Mouse (Mus musculus) liver, embryonic 15.5 days (tissue): ENCODE measurements around the gene Iqck. TPM values are rescaled to one million over a fixed set of nuclear protein-coding genes. Genes with fewer than 3 reads are reported as not detected.

Experiments
- ATAC-seq: fragments of 200-750 bp; cut with Nextera tagmentation; 2 replicates; pipeline ENCODE4 v1.8.0; 2017; ENCODE audit warnings: moderate number of reproducible peaks, mild to moderate bottlenecking, moderate library complexity; ENCODE audit not compliant: insufficient read depth
- H3K27ac ChIP-seq: fragments of 300-500 bp; sonication (generic); replicated peaks from 2 replicates; pipeline ENCODE4 v1.5.1; 2015; ENCODE audit warnings: mild to moderate bottlenecking, inconsistent platforms
- H3K27me3 ChIP-seq: fragments of 300-500 bp; sonication (generic); 2 replicates; pipeline ENCODE4 v1.6.1; 2015; ENCODE audit warnings: mild to moderate bottlenecking, inconsistent platforms
- H3K36me3 ChIP-seq: fragments of 300-500 bp; sonication (generic); replicated peaks from 2 replicates; pipeline ENCODE4 v1.6.1; 2015; ENCODE audit warnings: moderate library complexity, mild to moderate bottlenecking, inconsistent platforms
- H3K4me1 ChIP-seq: fragments of 300-500 bp; sonication (generic); replicated peaks from 2 replicates; pipeline ENCODE4 v1.6.1; 2015; ENCODE audit warnings: inconsistent platforms
- H3K4me2 ChIP-seq: fragments of 300-500 bp; sonication (generic); 2 replicates; pipeline ENCODE4 v1.6.1; 2015; ENCODE audit warnings: moderate library complexity, mild to moderate bottlenecking, inconsistent platforms
- H3K4me3 ChIP-seq: fragments of 300-500 bp; sonication (generic); replicated peaks from 2 replicates; pipeline ENCODE4 v1.5.1; 2015; ENCODE audit warnings: mild to moderate bottlenecking, inconsistent platforms
- H3K9ac ChIP-seq: fragments of 300-500 bp; sonication (generic); 2 replicates; pipeline ENCODE4 v1.6.1; 2015; ENCODE audit warnings: moderate library complexity, mild to moderate bottlenecking, inconsistent platforms
- H3K9me3 ChIP-seq: fragments of 300-500 bp; sonication (generic); replicated peaks from 2 replicates; pipeline ENCODE4 v1.6.1; 2016; ENCODE audit warnings: inconsistent platforms
- WGBS: fragments of 180-500 bp; shearing (Covaris S2); methylation state at CpG from one replicate; pipeline ENCODE4 v1.1.7; 2015; ENCODE audit warnings: mixed read lengths; ENCODE audit not compliant: insufficient replicate concordance; 5-methylcytosine and 5-hydroxymethylcytosine counted together
- polyA plus RNA-seq: library from polyadenylated mRNA; unstranded; fragments of >200 nt; fragmentation: Nextera tagmentation; extraction: Ambion mirVana; gene quantifications from 2 replicates; pipeline ENCODE4 v1.2.1, GENCODE M21; 2015

Iqck gene
- polyA plus RNA-seq, 1 experiment from 2014 or later, result 0.22 TPM

- Histone ChIP-seq H3K27me3 (no peaks in the 10 kb centered on the region), H3K36me3 (no peaks in the 10 kb centered on the region), H3K9me3 (no peaks in the 10 kb centered on the region), H3K4me3 (no peak overlapping the region), H3K27ac (no peak overlapping the region), H3K4me2 (no peak overlapping the region), H3K9ac (no peak overlapping the region), H3K4me1 (no peaks in the 10 kb centered on the region)
- 0% methylated on average over 3 of the region's 3 CpGs for WGBS
- no peak for ATAC-seq
These were observed 160.2 kb downstream of the Iqck start for GRCm38 (mm10) chr7:119015736-119016135.

GRCm38 (mm10) chr7:119019537-119019936 lies 164.0 kb downstream of the Iqck start:
- Histone ChIP-seq H3K4me2 (no peak overlapping the region), H3K27ac (no peak overlapping the region), H3K36me3 (no peaks in the 10 kb centered on the region), H3K27me3 (no peaks in the 10 kb centered on the region), H3K4me1 (no peaks in the 10 kb centered on the region), H3K9me3 (no peaks in the 10 kb centered on the region), H3K9ac (no peak overlapping the region), H3K4me3 (no peak overlapping the region)
- ATAC-seq, result no peak
- 14% methylated on average over 4 of the region's 4 CpGs for WGBS

Other genes starting within 250 kb of the Iqck start
- 40.9 and 43.1 TPM in 2 replicates for gene Gde1, start 150.0 kb upstream of the Iqck start, polyA plus RNA-seq
- gene Ccp110, start 143.2 kb upstream of the Iqck start, polyA plus RNA-seq, result 8.4 and 8.5 TPM in 2 replicates
- gene Vps35l, start 115.5 kb upstream of the Iqck start, polyA plus RNA-seq, result 32.9 and 34.0 TPM in 2 replicates
- 21.2 and 26.0 TPM in 2 replicates for gene Knop1, start 502 bp downstream of the Iqck start, polyA plus RNA-seq
- gene Gprc5b, start 139.5 kb downstream of the Iqck start, polyA plus RNA-seq, result 0.17 and 0.51 TPM in 2 replicates